Mouse (Mus musculus): Measurements from ENCODE around the gene Atf6. TPM values are rescaled to one million over a fixed set of nuclear protein-coding genes. Genes with fewer than 3 reads are reported as not detected.

The Atf6 gene
- polyA plus RNA-seq, 1 experiment from 2014 or later = 11.5 TPM

DNA sequence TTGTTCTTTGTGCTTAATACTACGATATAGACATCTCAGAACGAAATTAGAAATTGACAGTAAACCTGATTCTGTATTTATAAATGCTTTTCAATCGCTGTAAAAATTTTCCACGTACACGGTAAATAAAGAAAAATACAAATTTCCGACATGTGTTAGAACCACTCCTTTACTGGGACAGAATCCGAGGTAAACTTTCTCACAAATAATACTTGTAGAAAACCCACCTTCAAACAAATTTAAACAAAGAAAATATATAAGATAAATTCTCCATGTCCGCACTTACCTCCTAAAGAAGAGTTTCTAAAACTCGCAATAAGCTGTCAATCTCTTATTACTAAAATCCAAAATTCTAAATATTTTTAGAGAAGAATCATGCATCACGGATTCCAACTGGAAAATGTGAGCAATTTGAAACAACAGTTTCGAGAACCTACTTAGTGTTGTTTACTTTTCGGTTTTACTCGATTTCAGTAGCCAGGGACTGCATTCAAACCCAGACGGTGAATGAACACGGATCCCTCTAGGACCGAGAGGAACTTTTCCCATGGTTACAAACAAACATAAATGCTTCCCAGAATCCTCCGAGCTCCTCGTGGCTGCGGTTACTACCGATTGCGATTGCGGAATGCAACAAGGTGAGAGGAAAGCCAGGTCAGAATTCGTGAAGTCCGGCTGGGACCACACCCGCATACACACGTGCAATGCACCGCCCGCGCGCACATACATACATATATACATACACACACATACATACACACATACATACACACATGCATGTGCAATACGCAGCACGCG is 735 bp upstream of the Atf6 start:
- Histone ChIP-seq H3K9me3 (ENCODE audit: control insufficient read depth, low read length) (no peaks in the 10 kb centered on the region), H3K9ac (ENCODE audit: low read depth, low read length) (peak overlapping the region; percentile 90), H3K4me1 (replicated peaks; ENCODE audit: control insufficient read depth, insufficient read depth, low read length) (peaks cover 17% of the 10 kb centered on the region), H3K27ac (ENCODE audit: low read depth, low read length) (peak overlapping the region; percentile 82), H3K27me3 (replicated peaks; ENCODE audit: control insufficient read depth, insufficient read depth, low read length) (no peaks in the 10 kb centered on the region), H3K4me2 (peak overlapping the region; percentile 77), H3K36me3 (ENCODE audit: control insufficient read depth, insufficient read depth, low read length) (0 out of 2 replicates have a peak, but pooled peaks cover 4% of the 10 kb centered on the region), H3K4me3 (ENCODE audit: low read depth, low read length) (peak overlapping the region; percentile 92)
- WGBS = under 1% methylated on average over 33 of the region's 33 CpGs
- ATAC-seq (replicated peaks; ENCODE audit: low FRiP score) (peak; percentile 72), DNase-seq (ENCODE audit: low spot score) (peak; percentile 73)

GRCm38 (mm10) chr1:170866992-170867690 is 430 bp downstream of the Atf6 start:
- DNase-seq (ENCODE audit: low spot score) = peak; percentile 38
- Histone ChIP-seq H3K4me2 (peak overlapping the region; percentile 77), H3K27ac (ENCODE audit: low read depth, low read length) (peak overlapping the region; percentile 82), H3K36me3 (ENCODE audit: control insufficient read depth, insufficient read depth, low read length) (0 out of 2 replicates have a peak, but pooled peaks cover 2% of the 10 kb centered on the region), H3K27me3 (replicated peaks; ENCODE audit: control insufficient read depth, insufficient read depth, low read length) (no peaks in the 10 kb centered on the region), H3K4me1 (replicated peaks; ENCODE audit: control insufficient read depth, insufficient read depth, low read length) (peaks cover 29% of the 10 kb centered on the region), H3K9me3 (ENCODE audit: control insufficient read depth, low read length) (no peaks in the 10 kb centered on the region), H3K4me3 (ENCODE audit: low read depth, low read length) (peak overlapping the region; percentile 92), H3K9ac (ENCODE audit: low read depth, low read length) (peak overlapping the region; percentile 90)
- 2% methylated on average over 30 of the region's 30 CpGs for WGBS
- peak; percentile 40; the same call in 1 of the 2 replicates for ATAC-seq (replicated peaks; ENCODE audit: low FRiP score)

GRCm38 (mm10) chr1:170865406-170865805 is 2.2 kb downstream of the Atf6 start:
- 53% methylated on average over 5 of the region's 5 CpGs for WGBS

GRCm38 (mm10) chr1:170864754-170865153 is 2.8 kb downstream of the Atf6 start:
- H3K4me1 ChIP-seq (replicated peaks; ENCODE audit: control insufficient read depth, insufficient read depth, low read length) = peaks cover 43% of the 10 kb centered on the region

More at GRCm38 (mm10) chr1:170865406-170865805, 2.2 kb downstream of the Atf6 start:
- peaks cover 43% of the 10 kb centered on the region for H3K4me1 ChIP-seq (replicated peaks; ENCODE audit: control insufficient read depth, insufficient read depth, low read length)
- ATAC-seq (replicated peaks; ENCODE audit: low FRiP score) = no peak
- H3K4me2 ChIP-seq = peak overlapping the region; percentile 4; the same call in 1 of the 2 replicates
- H3K9ac ChIP-seq (ENCODE audit: low read depth, low read length) = no peak overlapping the region
- no peak overlapping the region for H3K4me3 ChIP-seq (ENCODE audit: low read depth, low read length)
- H3K9me3 ChIP-seq (ENCODE audit: control insufficient read depth, low read length) = no peaks in the 10 kb centered on the region
- no peak overlapping the region for H3K27ac ChIP-seq (ENCODE audit: low read depth, low read length)
- no peak for DNase-seq (ENCODE audit: low spot score)
- H3K27me3 ChIP-seq (replicated peaks; ENCODE audit: control insufficient read depth, insufficient read depth, low read length) = no peaks in the 10 kb centered on the region
- H3K36me3 ChIP-seq (ENCODE audit: control insufficient read depth, insufficient read depth, low read length) = 0 out of 2 replicates have a peak, but pooled peaks cover 2% of the 10 kb centered on the region

GRCm38 (mm10) chr1:170864234-170864633 is 3.3 kb downstream of the Atf6 start:
- no peak for DNase-seq (ENCODE audit: low spot score)
- ATAC-seq (replicated peaks; ENCODE audit: low FRiP score) = no peak
- Histone ChIP-seq H3K4me1 (replicated peaks; ENCODE audit: control insufficient read depth, insufficient read depth, low read length) (peaks cover 46% of the 10 kb centered on the region), H3K27ac (ENCODE audit: low read depth, low read length) (no peak overlapping the region), H3K9ac (ENCODE audit: low read depth, low read length) (no peak overlapping the region), H3K4me3 (ENCODE audit: low read depth, low read length) (no peak overlapping the region), H3K9me3 (ENCODE audit: control insufficient read depth, low read length) (no peaks in the 10 kb centered on the region), H3K27me3 (replicated peaks; ENCODE audit: control insufficient read depth, insufficient read depth, low read length) (no peaks in the 10 kb centered on the region), H3K36me3 (ENCODE audit: control insufficient read depth, insufficient read depth, low read length) (0 out of 2 replicates have a peak, but pooled peaks cover 2% of the 10 kb centered on the region), H3K4me2 (no peak overlapping the region)

More at GRCm38 (mm10) chr1:170864754-170865153, 2.8 kb downstream of the Atf6 start:
- ATAC-seq (replicated peaks; ENCODE audit: low FRiP score) = no peak
- Histone ChIP-seq H3K27me3 (replicated peaks; ENCODE audit: control insufficient read depth, insufficient read depth, low read length) (no peaks in the 10 kb centered on the region), H3K4me3 (ENCODE audit: low read depth, low read length) (no peak overlapping the region), H3K9ac (ENCODE audit: low read depth, low read length) (no peak overlapping the region), H3K9me3 (ENCODE audit: control insufficient read depth, low read length) (no peaks in the 10 kb centered on the region), H3K36me3 (ENCODE audit: control insufficient read depth, insufficient read depth, low read length) (0 out of 2 replicates have a peak, but pooled peaks cover 2% of the 10 kb centered on the region), H3K27ac (ENCODE audit: low read depth, low read length) (no peak overlapping the region), H3K4me2 (no peak overlapping the region)
- DNase-seq (ENCODE audit: low spot score) = no peak
- WGBS = 63% methylated on average over 3 of the region's 3 CpGs

GRCm38 (mm10) chr1:170863033-170863432 is 4.5 kb downstream of the Atf6 start:
- DNase-seq (ENCODE audit: low spot score) = no peak
- H3K9me3 ChIP-seq (ENCODE audit: control insufficient read depth, low read length) = no peaks in the 10 kb centered on the region
- H3K27ac ChIP-seq (ENCODE audit: low read depth, low read length) = peak overlapping the region; percentile 45; the same call in 1 of the 2 replicates
- H3K27me3 ChIP-seq (replicated peaks; ENCODE audit: control insufficient read depth, insufficient read depth, low read length) = no peaks in the 10 kb centered on the region
- WGBS = 28% methylated on average over 4 of the region's 4 CpGs
- peaks cover 48% of the 10 kb centered on the region for H3K4me1 ChIP-seq (replicated peaks; ENCODE audit: control insufficient read depth, insufficient read depth, low read length)
- no peak overlapping the region for H3K9ac ChIP-seq (ENCODE audit: low read depth, low read length)
- ATAC-seq (replicated peaks; ENCODE audit: low FRiP score) = no peak
- H3K4me2 ChIP-seq = peak overlapping the region; percentile 47
- H3K4me3 ChIP-seq (ENCODE audit: low read depth, low read length) = no peak overlapping the region
- H3K36me3 ChIP-seq (ENCODE audit: control insufficient read depth, insufficient read depth, low read length) = 0 out of 2 replicates have a peak, but pooled peaks cover 2% of the 10 kb centered on the region

DNA sequence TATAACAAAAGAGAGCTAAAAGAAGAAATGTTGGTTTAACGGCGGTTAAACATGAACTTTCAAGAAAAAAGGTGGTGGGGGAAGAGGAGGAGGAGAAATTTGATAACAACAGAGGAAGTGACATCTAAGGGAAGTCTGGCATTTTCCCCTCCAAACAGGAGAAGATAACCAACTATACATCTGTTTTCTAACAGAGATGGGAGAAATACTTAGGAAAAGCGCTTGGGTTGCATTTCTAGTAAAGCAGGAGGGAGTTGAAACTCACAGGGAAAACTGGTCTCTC is 5.2 kb downstream of the Atf6 start:
- Histone ChIP-seq H3K4me2 (peak overlapping the region; percentile 47), H3K4me3 (ENCODE audit: low read depth, low read length) (0 out of 2 replicates have a peak overlapping the region, but pooled peaks have one; percentile 6), H3K27me3 (replicated peaks; ENCODE audit: control insufficient read depth, insufficient read depth, low read length) (no peaks in the 10 kb centered on the region), H3K9ac (ENCODE audit: low read depth, low read length) (no peak overlapping the region), H3K4me1 (replicated peaks; ENCODE audit: control insufficient read depth, insufficient read depth, low read length) (peaks cover 51% of the 10 kb centered on the region), H3K36me3 (ENCODE audit: control insufficient read depth, insufficient read depth, low read length) (0 out of 2 replicates have a peak, but pooled peaks cover 2% of the 10 kb centered on the region), H3K27ac (ENCODE audit: low read depth, low read length) (0 out of 2 replicates have a peak overlapping the region, but pooled peaks have one; percentile 45), H3K9me3 (ENCODE audit: control insufficient read depth, low read length) (no peaks in the 10 kb centered on the region)
- 41% methylated on average over 3 of the region's 3 CpGs for WGBS
- ATAC-seq (replicated peaks; ENCODE audit: low FRiP score) (no peak), DNase-seq (ENCODE audit: low spot score) (no peak)

DNA sequence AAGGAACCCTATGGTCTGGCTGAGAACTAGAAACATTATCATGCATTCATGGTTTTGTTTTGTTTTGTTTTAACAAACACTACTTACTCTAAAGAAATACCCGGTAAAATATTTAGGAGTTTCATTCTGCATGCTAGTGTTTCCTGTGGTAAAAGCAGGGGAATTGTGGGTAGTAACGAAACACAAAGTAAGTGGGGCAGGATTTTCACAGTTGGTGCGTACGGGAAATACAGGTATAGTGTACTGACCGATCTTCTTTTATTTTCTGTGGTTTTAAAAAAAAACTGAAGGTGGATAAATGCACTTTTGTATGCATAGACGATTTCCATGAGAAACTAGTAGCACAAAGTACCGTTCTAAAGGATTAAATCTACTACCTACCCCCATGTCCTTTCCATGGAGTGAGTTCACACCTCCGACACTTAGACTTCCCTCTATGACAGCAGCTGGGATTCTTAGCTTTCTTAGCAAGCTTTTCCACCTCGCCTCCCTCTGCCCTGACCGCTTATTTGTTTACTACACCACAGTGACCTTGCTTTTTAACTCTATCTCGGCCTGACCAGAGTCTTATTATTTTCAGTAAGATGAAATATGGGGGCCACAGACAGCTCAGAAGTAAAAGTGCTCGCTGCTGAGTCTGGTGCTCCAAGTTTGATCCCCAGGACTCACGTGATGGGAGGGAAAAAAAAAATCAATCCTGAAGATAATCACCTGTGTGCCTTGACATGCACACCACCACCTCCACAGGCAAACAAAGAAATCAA is 5.7 kb downstream of the Atf6 start:
- WGBS = 60% methylated on average over 13 of the region's 13 CpGs
- Histone ChIP-seq H3K4me1 (replicated peaks; ENCODE audit: control insufficient read depth, insufficient read depth, low read length) (peaks cover 53% of the 10 kb centered on the region), H3K36me3 (ENCODE audit: control insufficient read depth, insufficient read depth, low read length) (0 out of 2 replicates have a peak, but pooled peaks cover 2% of the 10 kb centered on the region), H3K4me3 (ENCODE audit: low read depth, low read length) (0 out of 2 replicates have a peak overlapping the region, but pooled peaks have one; percentile 5), H3K27ac (ENCODE audit: low read depth, low read length) (no peak overlapping the region), H3K27me3 (replicated peaks; ENCODE audit: control insufficient read depth, insufficient read depth, low read length) (no peaks in the 10 kb centered on the region), H3K9ac (ENCODE audit: low read depth, low read length) (no peak overlapping the region), H3K9me3 (ENCODE audit: control insufficient read depth, low read length) (no peaks in the 10 kb centered on the region), H3K4me2 (peak overlapping the region; percentile 47)
- ATAC-seq (replicated peaks; ENCODE audit: low FRiP score) (no peak), DNase-seq (ENCODE audit: low spot score) (no peak)
